Mouse (Mus musculus): ENCODE measurements at regions not wholly inside any gene's neighbourhood (a gene's known extent, or its start where the extent isn't known, plus 50 kb on each side); places are given as distances from the start of the nearest gene placed in this dataset.

- Histone ChIP-seq H3K27ac (no peak overlapping the region), H3K36me3 (no peaks in the 10 kb centered on the region), H3K9ac (no peak overlapping the region), H3K4me2 (replicated peaks) (no peak overlapping the region), H3K4me3 (no peak overlapping the region), H3K4me1 (peaks cover 4% of the 10 kb centered on the region; the same call in 1 of the 2 replicates), H3K27me3 (no peaks in the 10 kb centered on the region), H3K9me3 (no peaks in the 10 kb centered on the region)
- no peak for ATAC-seq (ENCODE audit: low FRiP score, low read depth)
- WGBS = 83% methylated on average over 5 of the region's 5 CpGs
These were observed 113.9 kb upstream of the Tenm3 start for GRCm38 (mm10) chr8:48957614-48958013.

- no peaks in the 10 kb centered on the region for H3K4me1 ChIP-seq
- no peak overlapping the region for H3K4me2 ChIP-seq (replicated peaks)
- 81% methylated on average over 10 of the region's 10 CpGs for WGBS
- H3K9me3 ChIP-seq = no peaks in the 10 kb centered on the region
- no peak overlapping the region for H3K4me3 ChIP-seq
- no peak overlapping the region for H3K9ac ChIP-seq
- no peak for ATAC-seq (ENCODE audit: low FRiP score, low read depth)
- H3K27ac ChIP-seq = no peak overlapping the region
- H3K27me3 ChIP-seq = no peaks in the 10 kb centered on the region
- H3K36me3 ChIP-seq = no peaks in the 10 kb centered on the region
These were observed 107.7 kb upstream of the Tenm3 start for GRCm38 (mm10) chr8:48951412-48951811.

- H3K27me3 ChIP-seq = no peaks in the 10 kb centered on the region
- H3K36me3 ChIP-seq = no peaks in the 10 kb centered on the region
- 13% methylated on average over 1 of the region's 1 CpGs for WGBS
- no peaks in the 10 kb centered on the region for H3K9me3 ChIP-seq
- no peak overlapping the region for H3K4me3 ChIP-seq
- no peak overlapping the region for H3K27ac ChIP-seq
- ATAC-seq (ENCODE audit: low FRiP score, low read depth) = no peak
- no peak overlapping the region for H3K4me2 ChIP-seq (replicated peaks)
- no peak overlapping the region for H3K9ac ChIP-seq
- peaks cover 7% of the 10 kb centered on the region; the same call in 1 of the 2 replicates for H3K4me1 ChIP-seq
These were observed 100.4 kb upstream of the Tenm3 start for GRCm38 (mm10) chr8:48944177-48944576.

- no peak overlapping the region for H3K27ac ChIP-seq
- no peak overlapping the region for H3K9ac ChIP-seq
- no peaks in the 10 kb centered on the region for H3K27me3 ChIP-seq
- no peaks in the 10 kb centered on the region for H3K36me3 ChIP-seq
- H3K9me3 ChIP-seq = no peaks in the 10 kb centered on the region
- H3K4me2 ChIP-seq (replicated peaks) = no peak overlapping the region
- no peak for ATAC-seq (ENCODE audit: low FRiP score, low read depth)
- 91% methylated on average over 3 of the region's 3 CpGs for WGBS
- H3K4me1 ChIP-seq = 0 out of 2 replicates have a peak, but pooled peaks cover 3% of the 10 kb centered on the region
- no peak overlapping the region for H3K4me3 ChIP-seq
These were observed 93.4 kb upstream of the Tenm3 start for GRCm38 (mm10) chr8:48937144-48937543.

GRCm38 (mm10) chr8:48927135-48927534 lies 83.4 kb upstream of the Tenm3 start:
- no peaks in the 10 kb centered on the region for H3K36me3 ChIP-seq
- 79% methylated on average over 11 of the region's 11 CpGs for WGBS
- no peak overlapping the region for H3K9ac ChIP-seq
- H3K9me3 ChIP-seq = no peaks in the 10 kb centered on the region
- no peak overlapping the region for H3K4me3 ChIP-seq
- no peak overlapping the region for H3K27ac ChIP-seq
- ATAC-seq (ENCODE audit: low FRiP score, low read depth) = no peak
- H3K4me1 ChIP-seq = no peaks in the 10 kb centered on the region
- no peak overlapping the region for H3K4me2 ChIP-seq (replicated peaks)
- no peaks in the 10 kb centered on the region for H3K27me3 ChIP-seq

GRCm38 (mm10) chr8:48915275-48915674 lies 71.5 kb upstream of the Tenm3 start:
- no peak overlapping the region for H3K27ac ChIP-seq
- no peak overlapping the region for H3K4me3 ChIP-seq
- H3K36me3 ChIP-seq = no peaks in the 10 kb centered on the region
- no peak for ATAC-seq (ENCODE audit: low FRiP score, low read depth)
- H3K9ac ChIP-seq = no peak overlapping the region
- no peaks in the 10 kb centered on the region for H3K9me3 ChIP-seq
- no peaks in the 10 kb centered on the region for H3K27me3 ChIP-seq
- H3K4me1 ChIP-seq = no peaks in the 10 kb centered on the region
- 59% methylated on average over 3 of the region's 3 CpGs for WGBS
- no peak overlapping the region for H3K4me2 ChIP-seq (replicated peaks)

GRCm38 (mm10) chr8:48912842-48913241 lies 69.1 kb upstream of the Tenm3 start:
- H3K27ac ChIP-seq = no peak overlapping the region
- ATAC-seq (ENCODE audit: low FRiP score, low read depth) = no peak
- H3K27me3 ChIP-seq = no peaks in the 10 kb centered on the region
- H3K9ac ChIP-seq = no peak overlapping the region
- no peak overlapping the region for H3K4me3 ChIP-seq
- no peaks in the 10 kb centered on the region for H3K36me3 ChIP-seq
- H3K4me2 ChIP-seq (replicated peaks) = no peak overlapping the region
- no peaks in the 10 kb centered on the region for H3K9me3 ChIP-seq
- no peaks in the 10 kb centered on the region for H3K4me1 ChIP-seq
- WGBS = 81% methylated on average over 4 of the region's 4 CpGs

GRCm38 (mm10) chr8:48901668-48902406 lies 58.1 kb upstream of the Tenm3 start:
- no peak for ATAC-seq (ENCODE audit: low FRiP score, low read depth)
- H3K9ac ChIP-seq = no peak overlapping the region
- no peaks in the 10 kb centered on the region for H3K4me1 ChIP-seq
- H3K4me3 ChIP-seq = no peak overlapping the region
- H3K36me3 ChIP-seq = no peaks in the 10 kb centered on the region
- 88% methylated on average over 6 of the region's 6 CpGs for WGBS
- no peak overlapping the region for H3K4me2 ChIP-seq (replicated peaks)
- no peak overlapping the region for H3K27ac ChIP-seq
- H3K9me3 ChIP-seq = no peaks in the 10 kb centered on the region
- no peaks in the 10 kb centered on the region for H3K27me3 ChIP-seq

GRCm38 (mm10) chr8:48896687-48897086 lies 52.9 kb upstream of the Tenm3 start:
- Histone ChIP-seq H3K27me3 (no peaks in the 10 kb centered on the region), H3K4me1 (peaks cover 6% of the 10 kb centered on the region; the same call in 1 of the 2 replicates), H3K36me3 (no peaks in the 10 kb centered on the region), H3K27ac (no peak overlapping the region), H3K9ac (no peak overlapping the region), H3K4me2 (replicated peaks) (no peak overlapping the region), H3K4me3 (no peak overlapping the region), H3K9me3 (no peaks in the 10 kb centered on the region)
- no peak for ATAC-seq (ENCODE audit: low FRiP score, low read depth)
- 80% methylated on average over 2 of the region's 2 CpGs for WGBS

GRCm38 (mm10) chr8:48896251-48896650 lies 52.5 kb upstream of the Tenm3 start:
- ATAC-seq (ENCODE audit: low FRiP score, low read depth) = no peak
- Histone ChIP-seq H3K4me3 (no peak overlapping the region), H3K9me3 (no peaks in the 10 kb centered on the region), H3K9ac (no peak overlapping the region), H3K36me3 (no peaks in the 10 kb centered on the region), H3K27ac (no peak overlapping the region), H3K4me1 (peaks cover 6% of the 10 kb centered on the region; the same call in 1 of the 2 replicates), H3K27me3 (no peaks in the 10 kb centered on the region), H3K4me2 (replicated peaks) (no peak overlapping the region)
- WGBS = 57% methylated on average over 7 of the region's 7 CpGs

GRCm38 (mm10) chr8:48895586-48895985 lies 51.8 kb upstream of the Tenm3 start:
- WGBS = 23% methylated on average over 8 of the region's 8 CpGs
- Histone ChIP-seq H3K9me3 (no peaks in the 10 kb centered on the region), H3K36me3 (no peaks in the 10 kb centered on the region), H3K4me1 (peaks cover 6% of the 10 kb centered on the region; the same call in 1 of the 2 replicates), H3K9ac (no peak overlapping the region), H3K4me2 (replicated peaks) (no peak overlapping the region), H3K27me3 (no peaks in the 10 kb centered on the region), H3K4me3 (no peak overlapping the region), H3K27ac (no peak overlapping the region)
- ATAC-seq (ENCODE audit: low FRiP score, low read depth) = 0 out of 2 replicates have a peak, but pooled peaks have one; percentile 24
